ENCODE assay signal across 1 mouse cellular context in the genomic region with DNA sequence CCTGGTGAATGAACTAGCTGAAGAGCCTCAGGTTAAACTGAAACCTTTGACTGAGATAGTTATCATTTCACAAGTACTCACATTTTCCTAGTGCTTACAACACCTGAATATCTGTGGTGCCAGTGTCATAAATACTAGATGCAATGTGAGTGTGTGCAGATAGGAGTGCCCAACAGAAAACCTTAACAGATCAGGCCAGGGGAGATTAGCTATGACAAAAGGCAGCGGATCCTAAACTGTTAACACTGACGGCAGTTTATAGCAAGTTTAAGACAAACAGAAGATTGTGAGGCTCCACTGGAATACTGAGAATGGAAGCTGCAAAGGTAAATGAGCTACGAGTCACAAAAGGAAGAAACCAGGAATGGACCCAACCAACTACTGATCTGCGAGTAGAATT.
TF ChIP-seq lines count a peak whose summit lies in the region.

No protein-coding gene starts in this region.

TF ChIP-seq in MEL, 35 proteins besides CTCF, POLR2A, EP300 and RAD21 (continued from another document):
- TF ChIP-seq MEF2A (IDR thresholded peaks at IDR 0.05; ENCODE audit: extremely low read depth, insufficient replicate concordance, low read depth, low read length, poor library complexity, severe bottlenecking) (no peak), ZMIZ1 (IDR thresholded peaks at IDR 0.05; ENCODE audit: low read depth, low read length) (no peak), ETS1 (IDR thresholded peaks at IDR 0.05; ENCODE audit: low read depth, low read length) (peak; percentile 32; the same call in 1 of the 2 replicates), MAFK (IDR thresholded peaks at IDR 0.05; ENCODE audit: borderline replicate concordance, low read depth, low read length) (no peak), GABPA (IDR thresholded peaks at IDR 0.05; ENCODE audit: low read depth, low read length) (no peak), POLR2AphosphoS5 (IDR thresholded peaks at IDR 0.05; ENCODE audit: borderline replicate concordance, low read depth, low read length) (no peak), POLR2AphosphoS2 (IDR thresholded peaks at IDR 0.05; ENCODE audit: low read length) (no peak), NRF1 (IDR thresholded peaks at IDR 0.05; ENCODE audit: insufficient read depth, low read depth, low read length, poor library complexity, severe bottlenecking) (no peak), ZNF384 (IDR thresholded peaks at IDR 0.05; ENCODE audit: low read depth, low read length) (no peak), ELF1 (IDR thresholded peaks at IDR 0.05; ENCODE audit: low read depth, low read length) (no peak), USF1 (IDR thresholded peaks at IDR 0.05; ENCODE audit: low read depth, low read length) (no peak), HCFC1 (IDR thresholded peaks at IDR 0.05; ENCODE audit: low read depth, low read length) (no peak), MYB (IDR thresholded peaks at IDR 0.05; ENCODE audit: low read depth, low read length) (0 out of 2 replicates have a peak, but pooled peaks have one; percentile 18), RCOR1 (IDR thresholded peaks at IDR 0.05; ENCODE audit: low read depth, low read length) (peak; percentile 35; the same call in 1 of the 2 replicates), GATA1 (IDR thresholded peaks at IDR 0.05; ENCODE audit: low read depth, low read length) (peak; percentile 55), JUND (IDR thresholded peaks at IDR 0.05; ENCODE audit: low read depth, low read length) (no peak), SMC3 (IDR thresholded peaks at IDR 0.05; ENCODE audit: low read depth, low read length) (no peak), MXI1 (IDR thresholded peaks at IDR 0.05; ENCODE audit: low read depth, low read length) (0 out of 2 replicates have a peak, but pooled peaks have one; percentile 44)
